Mouse (Mus musculus) left cerebral cortex, postnatal 10 days (tissue): ENCODE results near the gene Nme4. TPM values are rescaled to one million over a fixed set of nuclear protein-coding genes. Genes with fewer than 3 reads are reported as not detected.
"Not testable (repeated sequence)": the region's sequence is repeated elsewhere in the genome, so short reads cannot be mapped to it uniquely, and the experiment has no call there.

Source experiments
- DNase-seq, 2 experiments: peaks; one replicate each; pipeline ENCODE4 v3.0.0; 2021 to 2022; ENCODE audit warnings: low spot score in 2 of 2, mixed read lengths in 1 of 2; ENCODE audit errors: extremely low spot score in 1 of 2
- intact Hi-C: fragments of 180-260 bp; cut with DNase I; formaldehyde crosslinking; loops from one replicate; pipeline ENCODE4 v1.15.1; 2025
- total RNA-seq, 2 experiments: library from RNA; stranded (reverse); gene quantifications; 2 replicates each; pipeline ENCODE4 v1.2.3; 2021

The Nme4 gene
- total RNA-seq, 2 experiments from 2014 or later: 3.0 to 3.9 TPM

GRCm38 (mm10) chr17:26115205-26115898 is 19.9 kb upstream of the Nme4 start:
- no peak for DNase-seq
- intact Hi-C loops: no loop called here

GRCm38 (mm10) chr17:26114461-26114860 is 19.1 kb upstream of the Nme4 start:
- intact Hi-C loops, DNase-seq: not testable (repeated sequence)

- intact Hi-C loops: no loop called here
- no peak for DNase-seq
Observed at GRCm38 (mm10) chr17:26114061-26114460, 18.7 kb upstream of the Nme4 start.

- intact Hi-C loops: no loop called here
- peak in 1 of 2 experiments; percentile 81 for DNase-seq
Observed at GRCm38 (mm10) chr17:26113181-26113948, 18.0 kb upstream of the Nme4 start, which contains the start of gene Tmem8. Tmem8 (plus strand) TSS chr17:26113299.

- DNase-seq: no peak
- intact Hi-C loops: no loop called here
Observed at GRCm38 (mm10) chr17:26112751-26113150, 17.3 kb upstream of the Nme4 start.

- DNase-seq: peak in 1 of 2 experiments; percentile 20
- intact Hi-C loops: no loop called here
Observed at GRCm38 (mm10) chr17:26111722-26112121, 16.3 kb upstream of the Nme4 start.

- DNase-seq: no peak
- intact Hi-C loops: no loop called here
Observed at GRCm38 (mm10) chr17:26111024-26111423, 15.6 kb upstream of the Nme4 start.

GRCm38 (mm10) chr17:26110156-26110555 is 14.8 kb upstream of the Nme4 start:
- intact Hi-C loops: no loop called here
- no peak for DNase-seq

GRCm38 (mm10) chr17:26105619-26106018 is 10.2 kb upstream of the Nme4 start:
- DNase-seq: no peak
- intact Hi-C loops: no loop called here

- DNase-seq: no peak
- intact Hi-C loops: no loop called here
Observed at GRCm38 (mm10) chr17:26101478-26101877, 6.1 kb upstream of the Nme4 start.

GRCm38 (mm10) chr17:26100166-26100565 is 4.8 kb upstream of the Nme4 start:
- DNase-seq: no peak
- intact Hi-C loops: no loop called here

GRCm38 (mm10) chr17:26099316-26099715 is 3.9 kb upstream of the Nme4 start:
- intact Hi-C loops, DNase-seq: not testable (repeated sequence)

GRCm38 (mm10) chr17:26098461-26098860 is 3.1 kb upstream of the Nme4 start:
- DNase-seq: no peak
- intact Hi-C loops: no loop called here

GRCm38 (mm10) chr17:26094531-26095110 is 781 bp downstream of the Nme4 start:
- intact Hi-C loops: loop anchor here (5.0 kb wide), 1 partner anchor 82 kb away; no protein-coding TSS in a partner anchor
- no peak for DNase-seq

- DNase-seq: peak; percentile 86 to 91
- intact Hi-C loops: loop anchor here (2.0 to 5.0 kb wide), 2 partner anchors 49 to 78 kb away; no protein-coding TSS in a partner anchor
Observed at GRCm38 (mm10) chr17:26089905-26090632, 5.3 kb downstream of the Nme4 start, which contains the start of gene Decr2. Decr2 (minus strand) TSS chr17:26090337.

GRCm38 (mm10) chr17:26087059-26087564 is 8.3 kb downstream of the Nme4 start:
- no peak for DNase-seq
- intact Hi-C loops: no loop called here

- DNase-seq: no peak
- intact Hi-C loops: no loop called here
Observed at GRCm38 (mm10) chr17:26080867-26081266, 14.5 kb downstream of the Nme4 start.

- no peak for DNase-seq
- intact Hi-C loops: no loop called here
Observed at GRCm38 (mm10) chr17:26078851-26079250, 16.6 kb downstream of the Nme4 start.

GRCm38 (mm10) chr17:26075246-26075645 is 20.2 kb downstream of the Nme4 start:
- intact Hi-C loops: no loop called here
- no peak for DNase-seq
